Mouse (Mus musculus) olfactory bulb, adult 2 months (tissue): Measurements from ENCODE around the gene Pla2g4e.

Source experiments
- CTCF ChIP-seq: fragments of 200-500 bp; IDR thresholded peaks from 2 replicates; pipeline ENCODE4 v1.5.1; 2012; ENCODE audit warnings: low read depth, mild to moderate bottlenecking, low read length, moderate library complexity; ENCODE audit not compliant: insufficient read depth
- POLR2A ChIP-seq: fragments of 200-500 bp; IDR thresholded peaks from 2 replicates; pipeline ENCODE4 v1.6.1; 2012; ENCODE audit warnings: mild to moderate bottlenecking, low read depth, low read length, moderate library complexity; ENCODE audit not compliant: insufficient read depth

GRCm38 (mm10) chr2:120235947-120236640 is 9.0 kb downstream of the Pla2g4e start:
- TF ChIP-seq POLR2A (no peak), CTCF (no peak)
